Mouse (Mus musculus): ENCODE data around the gene Alg3.

DNA sequence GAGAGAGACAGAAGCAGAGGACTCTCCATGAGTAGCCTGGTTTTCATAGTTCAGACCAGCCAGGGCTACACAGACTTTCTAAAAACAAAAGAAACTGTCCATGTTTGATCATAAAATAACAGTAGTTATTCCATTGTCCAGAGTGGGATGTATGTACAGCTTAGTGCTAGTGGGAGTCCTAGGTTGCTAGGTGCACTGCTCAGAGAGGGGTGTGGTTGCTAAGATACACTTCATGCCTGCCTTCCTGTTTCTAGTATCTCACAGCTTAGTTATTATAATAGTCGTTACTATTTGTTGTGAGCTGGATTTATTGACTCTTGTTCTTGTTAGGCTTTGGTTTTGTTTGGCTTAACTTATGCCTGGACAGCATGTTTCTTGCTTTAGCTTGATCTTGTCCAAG, 46.5 kb downstream of the Alg3 start:
- TF ChIP-seq POLR2A (IDR thresholded peaks at IDR 0.05; ENCODE audit: insufficient read depth, low read depth, low read length) (no peak), CTCF (IDR thresholded peaks at IDR 0.05; ENCODE audit: insufficient read depth, low read depth, low read length) (no peak)

All from olfactory bulb, adult 2 months (tissue).